Mouse (Mus musculus): ENCODE data around the gene Snd1. TPM values are rescaled to one million over a fixed set of nuclear protein-coding genes. Genes with fewer than 3 reads are reported as not detected.
A peak's percentile ranks its signal among the peaks of the same experiment; 100 is the strongest.
"Not testable (repeated sequence)": the region's sequence is repeated elsewhere in the genome, so short reads cannot be mapped to it uniquely, and the experiment has no call there.

The Snd1 gene
- polyA plus RNA-seq, 1 experiment from 2014 or later, result 127 TPM

DNA sequence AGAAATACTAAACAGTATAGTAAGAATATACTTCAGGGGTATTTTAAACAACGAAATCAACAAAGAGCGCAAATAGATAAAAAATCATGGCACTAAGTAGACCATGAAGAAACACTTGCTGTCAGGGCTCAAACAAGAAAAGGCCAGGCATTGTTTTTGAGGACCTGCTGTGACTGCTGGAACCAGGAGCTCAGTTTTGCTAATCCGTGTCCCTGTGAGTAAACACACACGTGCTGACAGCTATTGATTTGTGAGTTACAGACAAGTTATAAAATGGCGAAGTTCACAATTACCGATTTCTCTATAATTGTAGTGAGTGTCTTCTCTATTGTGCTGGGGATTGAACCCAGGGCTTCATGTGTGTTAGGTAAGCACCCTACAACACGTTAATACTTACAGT, 27.6 kb downstream of the Snd1 start:
- H3K36me3 ChIP-seq (ENCODE audit: control insufficient read depth, insufficient read depth, low read length), result no peaks in the 10 kb centered on the region
- H3K4me1 ChIP-seq (ENCODE audit: control insufficient read depth, insufficient read depth, low read length), result no peaks in the 10 kb centered on the region
- H3K4me2 ChIP-seq (ENCODE audit: low read depth, low read length), result no peak overlapping the region
- H3K9ac ChIP-seq (ENCODE audit: low read depth, low read length), result no peak overlapping the region
- no peaks in the 10 kb centered on the region for H3K9me3 ChIP-seq (ENCODE audit: control insufficient read depth, low read length)
- no peak overlapping the region for H3K4me3 ChIP-seq (ENCODE audit: low read length)
- no peak overlapping the region for H3K27ac ChIP-seq (ENCODE audit: low read length)
- 82% methylated on average over 7 of the region's 7 CpGs for WGBS
- ATAC-seq, result no peak
- H3K27me3 ChIP-seq (replicated peaks; ENCODE audit: control insufficient read depth, insufficient read depth, low read length), result no peaks in the 10 kb centered on the region

DNA sequence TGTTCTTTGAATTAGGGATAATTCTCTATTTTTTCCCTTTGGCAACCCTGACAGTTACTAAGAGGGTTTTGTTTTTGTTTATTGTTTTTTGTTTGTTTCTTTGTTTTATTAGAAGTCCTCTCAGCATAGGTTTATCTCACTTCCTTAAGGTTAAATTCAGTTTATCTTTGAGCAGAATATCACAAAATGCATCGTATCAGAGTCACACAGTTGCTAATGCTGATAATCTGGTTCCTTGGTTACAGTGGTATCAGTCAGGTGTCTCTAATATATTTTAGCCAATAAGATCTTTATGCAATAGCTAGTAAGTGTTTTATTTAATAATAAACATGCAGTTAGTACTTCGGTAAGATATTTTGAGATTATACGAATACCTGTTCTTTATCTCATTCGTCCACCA, 28.2 kb downstream of the Snd1 start:
- Histone ChIP-seq H3K4me2 (ENCODE audit: low read depth, low read length) (no peak overlapping the region), H3K27me3 (replicated peaks; ENCODE audit: control insufficient read depth, insufficient read depth, low read length) (no peaks in the 10 kb centered on the region), H3K9ac (ENCODE audit: low read depth, low read length) (no peak overlapping the region), H3K27ac (ENCODE audit: low read length) (no peak overlapping the region), H3K4me1 (ENCODE audit: control insufficient read depth, insufficient read depth, low read length) (no peaks in the 10 kb centered on the region), H3K4me3 (ENCODE audit: low read length) (no peak overlapping the region), H3K9me3 (ENCODE audit: control insufficient read depth, low read length) (no peaks in the 10 kb centered on the region), H3K36me3 (ENCODE audit: control insufficient read depth, insufficient read depth, low read length) (no peaks in the 10 kb centered on the region)
- 95% methylated on average over 4 of the region's 4 CpGs for WGBS
- ATAC-seq, result no peak

DNA sequence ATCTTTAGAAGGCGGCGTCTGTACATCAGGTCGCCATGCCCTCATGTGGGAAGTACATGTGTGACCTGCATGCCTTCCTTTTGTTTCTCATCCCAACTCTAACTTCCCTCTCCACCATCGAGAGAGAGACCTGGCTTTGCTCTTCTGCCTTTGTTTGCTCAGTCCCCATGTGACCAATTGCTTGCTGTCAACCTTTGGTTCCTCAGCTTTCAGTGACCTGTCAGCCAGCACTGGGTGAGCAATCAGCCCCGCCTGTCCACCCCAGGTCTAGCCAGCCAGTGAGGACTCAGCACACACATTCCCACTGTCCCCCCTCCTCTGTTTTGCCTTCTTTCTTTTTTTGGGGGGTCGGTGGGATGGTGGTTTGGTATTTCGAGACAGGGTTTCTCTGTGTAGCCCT, 29.7 kb downstream of the Snd1 start:
- H3K27ac ChIP-seq (ENCODE audit: low read length), result no peak overlapping the region
- H3K4me2 ChIP-seq (ENCODE audit: low read depth, low read length), result no peak overlapping the region
- H3K4me1 ChIP-seq (ENCODE audit: control insufficient read depth, insufficient read depth, low read length), result no peaks in the 10 kb centered on the region
- no peaks in the 10 kb centered on the region for H3K27me3 ChIP-seq (replicated peaks; ENCODE audit: control insufficient read depth, insufficient read depth, low read length)
- ATAC-seq, result peak; percentile 91
- no peak overlapping the region for H3K4me3 ChIP-seq (ENCODE audit: low read length)
- WGBS, result 77% methylated on average over 7 of the region's 7 CpGs
- no peak overlapping the region for H3K9ac ChIP-seq (ENCODE audit: low read depth, low read length)
- H3K36me3 ChIP-seq (ENCODE audit: control insufficient read depth, insufficient read depth, low read length), result no peaks in the 10 kb centered on the region
- H3K9me3 ChIP-seq (ENCODE audit: control insufficient read depth, low read length), result no peaks in the 10 kb centered on the region

DNA sequence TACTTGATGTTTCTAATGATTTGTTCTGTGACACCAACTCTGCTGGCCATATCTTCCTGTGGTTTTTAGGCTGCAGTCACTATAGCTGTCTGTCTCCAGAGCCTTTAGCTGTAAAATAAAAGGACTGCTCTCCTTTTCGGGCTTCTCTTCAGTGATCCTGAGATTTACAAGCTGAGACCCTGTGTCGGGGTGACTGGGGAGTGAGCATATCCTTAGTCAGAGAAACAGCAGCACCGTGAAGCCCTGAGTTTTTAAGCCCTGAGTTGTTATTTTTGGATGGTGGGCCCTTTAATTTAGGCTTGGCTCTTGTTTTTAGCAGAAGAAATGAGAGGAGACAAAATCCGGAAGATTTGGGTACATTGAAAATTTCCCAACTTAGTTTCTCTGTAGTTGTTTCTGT, 32.8 kb downstream of the Snd1 start:
- H3K36me3 ChIP-seq (ENCODE audit: control insufficient read depth, insufficient read depth, low read length), result no peaks in the 10 kb centered on the region
- H3K9me3 ChIP-seq (ENCODE audit: control insufficient read depth, low read length), result no peaks in the 10 kb centered on the region
- no peaks in the 10 kb centered on the region for H3K4me1 ChIP-seq (ENCODE audit: control insufficient read depth, insufficient read depth, low read length)
- no peak overlapping the region for H3K9ac ChIP-seq (ENCODE audit: low read depth, low read length)
- 77% methylated on average over 4 of the region's 4 CpGs for WGBS
- no peaks in the 10 kb centered on the region for H3K27me3 ChIP-seq (replicated peaks; ENCODE audit: control insufficient read depth, insufficient read depth, low read length)
- no peak overlapping the region for H3K4me2 ChIP-seq (ENCODE audit: low read depth, low read length)
- H3K4me3 ChIP-seq (ENCODE audit: low read length), result no peak overlapping the region
- ATAC-seq, result no peak
- no peak overlapping the region for H3K27ac ChIP-seq (ENCODE audit: low read length)

GRCm38 (mm10) chr6:28514195-28514594, 39.3 kb downstream of the Snd1 start:
- H3K9me3 ChIP-seq (ENCODE audit: control insufficient read depth, low read length), result no peaks in the 10 kb centered on the region
- H3K36me3 ChIP-seq (ENCODE audit: control insufficient read depth, insufficient read depth, low read length), result peaks cover 12% of the 10 kb centered on the region; the same call in 1 of the 2 replicates
- no peaks in the 10 kb centered on the region for H3K4me1 ChIP-seq (ENCODE audit: control insufficient read depth, insufficient read depth, low read length)
- WGBS, result 97% methylated on average over 3 of the region's 3 CpGs
- no peak overlapping the region for H3K27ac ChIP-seq (ENCODE audit: low read length)
- no peak overlapping the region for H3K9ac ChIP-seq (ENCODE audit: low read depth, low read length)
- no peak overlapping the region for H3K4me2 ChIP-seq (ENCODE audit: low read depth, low read length)
- H3K4me3 ChIP-seq (ENCODE audit: low read length), result no peak overlapping the region
- H3K27me3 ChIP-seq (replicated peaks; ENCODE audit: control insufficient read depth, insufficient read depth, low read length), result no peaks in the 10 kb centered on the region
- no peak for ATAC-seq

- ATAC-seq, result no peak
- peaks cover 12% of the 10 kb centered on the region; the same call in 1 of the 2 replicates for H3K36me3 ChIP-seq (ENCODE audit: control insufficient read depth, insufficient read depth, low read length)
- no peaks in the 10 kb centered on the region for H3K9me3 ChIP-seq (ENCODE audit: control insufficient read depth, low read length)
- H3K4me3 ChIP-seq (ENCODE audit: low read length), result no peak overlapping the region
- no peaks in the 10 kb centered on the region for H3K4me1 ChIP-seq (ENCODE audit: control insufficient read depth, insufficient read depth, low read length)
- H3K4me2 ChIP-seq (ENCODE audit: low read depth, low read length), result no peak overlapping the region
- no peaks in the 10 kb centered on the region for H3K27me3 ChIP-seq (replicated peaks; ENCODE audit: control insufficient read depth, insufficient read depth, low read length)
- WGBS, result 92% methylated on average over 4 of the region's 4 CpGs
- no peak overlapping the region for H3K9ac ChIP-seq (ENCODE audit: low read depth, low read length)
- H3K27ac ChIP-seq (ENCODE audit: low read length), result no peak overlapping the region
These were observed 40.0 kb downstream of the Snd1 start for GRCm38 (mm10) chr6:28514830-28515350.

DNA sequence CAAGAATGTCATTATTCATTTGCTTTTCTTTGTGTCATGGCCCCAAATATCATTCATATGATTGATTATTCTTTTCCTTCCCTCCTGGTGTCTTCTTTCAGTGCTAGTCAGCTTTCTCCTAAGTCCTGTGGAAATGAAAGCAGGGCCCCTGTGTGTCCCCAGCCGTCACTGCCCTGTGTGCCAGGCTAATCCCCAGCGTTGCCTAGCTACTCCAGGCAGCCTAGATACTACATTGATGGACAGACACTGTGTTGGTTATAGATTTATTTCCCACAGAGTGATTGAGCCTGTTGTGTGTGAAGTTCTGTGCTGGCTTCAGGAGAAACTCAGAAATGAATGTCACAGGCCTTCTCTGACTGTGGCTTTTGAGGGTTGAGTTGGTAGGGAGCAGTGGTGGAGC, 41.7 kb downstream of the Snd1 start:
- no peak overlapping the region for H3K9ac ChIP-seq (ENCODE audit: low read depth, low read length)
- no peak overlapping the region for H3K4me3 ChIP-seq (ENCODE audit: low read length)
- no peaks in the 10 kb centered on the region for H3K9me3 ChIP-seq (ENCODE audit: control insufficient read depth, low read length)
- H3K27me3 ChIP-seq (replicated peaks; ENCODE audit: control insufficient read depth, insufficient read depth, low read length), result no peaks in the 10 kb centered on the region
- H3K36me3 ChIP-seq (ENCODE audit: control insufficient read depth, insufficient read depth, low read length), result peaks cover 12% of the 10 kb centered on the region; the same call in 1 of the 2 replicates
- no peaks in the 10 kb centered on the region for H3K4me1 ChIP-seq (ENCODE audit: control insufficient read depth, insufficient read depth, low read length)
- no peak for ATAC-seq
- no peak overlapping the region for H3K4me2 ChIP-seq (ENCODE audit: low read depth, low read length)
- H3K27ac ChIP-seq (ENCODE audit: low read length), result no peak overlapping the region
- WGBS, result 70% methylated on average over 2 of the region's 2 CpGs

- ATAC-seq, result no peak
- Histone ChIP-seq H3K27me3 (replicated peaks; ENCODE audit: control insufficient read depth, insufficient read depth, low read length) (no peaks in the 10 kb centered on the region), H3K9ac (ENCODE audit: low read depth, low read length) (no peak overlapping the region), H3K4me2 (ENCODE audit: low read depth, low read length) (no peak overlapping the region), H3K27ac (ENCODE audit: low read length) (no peak overlapping the region), H3K4me1 (ENCODE audit: control insufficient read depth, insufficient read depth, low read length) (no peaks in the 10 kb centered on the region), H3K4me3 (ENCODE audit: low read length) (no peak overlapping the region), H3K9me3 (ENCODE audit: control insufficient read depth, low read length) (no peaks in the 10 kb centered on the region), H3K36me3 (ENCODE audit: control insufficient read depth, insufficient read depth, low read length) (peaks cover 14% of the 10 kb centered on the region)
- WGBS, result 84% methylated on average over 1 of the region's 1 CpGs
These were observed 42.1 kb downstream of the Snd1 start for GRCm38 (mm10) chr6:28517050-28517449.

- peaks cover 9% of the 10 kb centered on the region for H3K36me3 ChIP-seq (ENCODE audit: control insufficient read depth, insufficient read depth, low read length)
- no peak overlapping the region for H3K9ac ChIP-seq (ENCODE audit: low read depth, low read length)
- H3K27ac ChIP-seq (ENCODE audit: low read length), result no peak overlapping the region
- no peaks in the 10 kb centered on the region for H3K9me3 ChIP-seq (ENCODE audit: control insufficient read depth, low read length)
- H3K27me3 ChIP-seq (replicated peaks; ENCODE audit: control insufficient read depth, insufficient read depth, low read length), result no peaks in the 10 kb centered on the region
- 81% methylated on average over 8 of the region's 8 CpGs for WGBS
- no peaks in the 10 kb centered on the region for H3K4me1 ChIP-seq (ENCODE audit: control insufficient read depth, insufficient read depth, low read length)
- no peak for ATAC-seq
- no peak overlapping the region for H3K4me3 ChIP-seq (ENCODE audit: low read length)
- no peak overlapping the region for H3K4me2 ChIP-seq (ENCODE audit: low read depth, low read length)
These were observed 44.5 kb downstream of the Snd1 start for GRCm38 (mm10) chr6:28519426-28519825.

- not testable (repeated sequence) for ATAC-seq; H3K36me3 ChIP-seq (ENCODE audit: control insufficient read depth, insufficient read depth, low read length)
These were observed 45.8 kb downstream of the Snd1 start for GRCm38 (mm10) chr6:28520787-28521186.

More at GRCm38 (mm10) chr6:28520787-28521186, 45.8 kb downstream of the Snd1 start:
- H3K27me3 ChIP-seq (replicated peaks; ENCODE audit: control insufficient read depth, insufficient read depth, low read length); H3K4me1 ChIP-seq (ENCODE audit: control insufficient read depth, insufficient read depth, low read length); H3K27ac ChIP-seq (ENCODE audit: low read length); H3K4me3 ChIP-seq (ENCODE audit: low read length); H3K9me3 ChIP-seq (ENCODE audit: control insufficient read depth, low read length); H3K9ac ChIP-seq (ENCODE audit: low read depth, low read length); H3K4me2 ChIP-seq (ENCODE audit: low read depth, low read length): not testable (repeated sequence)
- 84% methylated on average over 5 of the region's 5 CpGs for WGBS
